Comparison of ENCODE assay signal across 12 mouse cellular contexts in genomic region chr3:19430159-19430558, GRCm38 (mm10).
A peak's percentile ranks its signal among the peaks of the same experiment; 100 is the strongest.
DNase-seq lines count a peak whose midpoint lies in the region; TF ChIP-seq lines count a peak whose summit lies in the region.
"Had no signal": no experiment of that assay in that cellular context is flagged by ENCODE, and none has a peak within 500 bp of the region (broad histone marks: within the 10 kb centered on the region; RNA-seq: fewer than 3 reads in every experiment).

No protein-coding gene starts in this region.

- H3K4me3 ChIP-seq in bone marrow, adult 2 months (replicated peaks; ENCODE audit: control insufficient read depth, low read depth, low read length), result no peak overlapping the region
- H3K4me3 ChIP-seq: forebrain, embryonic 15.5 days had no signal

- peak; percentile 34 for DNase-seq in thymus, postnatal 0 days (ENCODE audit: low spot score)
- no peak for DNase-seq in thymus, postnatal 36 days
- peak; percentile 52 to 79 for DNase-seq in natural killer cell, adult 2 months (ENCODE audit: low spot score in 2 of 2)
- no peak for DNase-seq in cerebellum, adult 9-11 months
- DNase-seq in left cerebral cortex, adult 18-20 months (ENCODE audit: low spot score in 2 of 2), result no peak
- no peak for DNase-seq in gastrocnemius, postnatal 36 days
- DNase-seq: adrenal gland, postnatal 36 days; heart, postnatal 14 days had no signal

- intact Hi-C loops in gastrocnemius, postnatal 36 days (cut with DNase I), result no loop called here

- no peak for TF ChIP-seq CTCF in bone marrow, adult 2 months (IDR thresholded peaks at IDR 0.05; ENCODE audit: control insufficient read depth, insufficient read depth, low read length)

- WGBS in bone marrow, adult 2 months, result 46% methylated on average over 4 of the region's 4 CpGs

- no peak for TF ChIP-seq POLR2A in bone marrow, adult 2 months (IDR thresholded peaks at IDR 0.05; ENCODE audit: borderline replicate concordance, control insufficient read depth, low read depth, low read length)

- no peaks in the 10 kb centered on the region; the same call in 1 of the 2 replicates for H3K4me1 ChIP-seq in bone marrow, adult 2 months (ENCODE audit: control insufficient read depth, insufficient read depth, low read length)
- H3K4me1 ChIP-seq: forebrain, embryonic 15.5 days had no signal

- H3K27ac ChIP-seq in bone marrow, adult 2 months (ENCODE audit: control insufficient read depth, insufficient read depth, low read depth, low read length, poor library complexity), result peak overlapping the region; percentile 36; the same call in 1 of the 2 replicates
- H3K27ac ChIP-seq: forebrain, embryonic 15.5 days; kidney, postnatal 0 days; liver, embryonic 14.5 days had no signal

Comparison
In these comparisons a context has a peak if more than half of its experiments do, and no peak if none do; other contexts are left out.
1. DNase-seq: peak in thymus, postnatal 0 days (single experiment) and natural killer cell, adult 2 months (2 of 2); none in thymus, postnatal 36 days (0 of 2), cerebellum, adult 9-11 months (single experiment), left cerebral cortex, adult 18-20 months (0 of 2) and gastrocnemius, postnatal 36 days (0 of 2).